Mouse (Mus musculus): ENCODE measurements around the gene H2afb2. TPM values are rescaled to one million over a fixed set of nuclear protein-coding genes. Genes with fewer than 3 reads are reported as not detected.

H2afb2 gene
- not detected for total RNA-seq (2021)

GRCm38 (mm10) chrX:116680878-116681277, at the start of gene H2afb2:
Gene H2afb2, plus strand, starts transcription at chrX:116681178.
- DNase-seq: no peak
- intact Hi-C loops (cut with DNase I): no loop called here

Other genes starting within 250 kb of the H2afb2 start
- not detected for gene Cpxcr1, start 232.2 kb upstream of the H2afb2 start, total RNA-seq (2021)

Measured in left cerebral cortex, postnatal 4 days (tissue).